Mouse (Mus musculus) adrenal gland, adult 8-10 months (tissue): Measurements from ENCODE around the gene Slc25a54. TPM values are rescaled to one million over a fixed set of nuclear protein-coding genes. Genes with fewer than 3 reads are reported as not detected.

ENCODE experiments used
- DNase-seq: peaks from one replicate; pipeline ENCODE4 v3.0.0; 2022
- total RNA-seq, 4 experiments: library from RNA; stranded (reverse); gene quantifications; 2 replicates each; pipeline ENCODE4 v1.2.4; 2022

The Slc25a54 gene
- total RNA-seq: not detected

GRCm38 (mm10) chr3:109080169-109080568, at the start of gene Slc25a54:
Slc25a54 (plus strand) TSS chr3:109080469.
- DNase-seq: no peak

- no peak for DNase-seq
Measured at GRCm38 (mm10) chr3:109030817-109031216, 49.5 kb upstream of the Slc25a54 start.

GRCm38 (mm10) chr3:109031626-109032025, 48.6 kb upstream of the Slc25a54 start:
- DNase-seq: no peak

GRCm38 (mm10) chr3:109032306-109032705, 48.0 kb upstream of the Slc25a54 start:
- DNase-seq: no peak

- DNase-seq: no peak
Measured at GRCm38 (mm10) chr3:109034411-109034810, 45.9 kb upstream of the Slc25a54 start.

GRCm38 (mm10) chr3:109040908-109041307, 39.4 kb upstream of the Slc25a54 start:
- no peak for DNase-seq

GRCm38 (mm10) chr3:109043395-109043794, 36.9 kb upstream of the Slc25a54 start:
- no peak for DNase-seq

GRCm38 (mm10) chr3:109046428-109046827, 33.8 kb upstream of the Slc25a54 start:
- DNase-seq: no peak

GRCm38 (mm10) chr3:109047707-109048283, 32.5 kb upstream of the Slc25a54 start:
- DNase-seq: no peak

- no peak for DNase-seq
Measured at GRCm38 (mm10) chr3:109051056-109051945, 29.0 kb upstream of the Slc25a54 start.

- no peak for DNase-seq
Measured at GRCm38 (mm10) chr3:109051946-109052331, 28.3 kb upstream of the Slc25a54 start.

- DNase-seq: no peak
Measured at GRCm38 (mm10) chr3:109059903-109060302, 20.4 kb upstream of the Slc25a54 start.

- DNase-seq: no peak
Measured at GRCm38 (mm10) chr3:109062391-109062790, 17.9 kb upstream of the Slc25a54 start.

- no peak for DNase-seq
Measured at GRCm38 (mm10) chr3:109062989-109063388, 17.3 kb upstream of the Slc25a54 start.

- DNase-seq: no peak
Measured at GRCm38 (mm10) chr3:109084418-109084817, 4.1 kb downstream of the Slc25a54 start.

GRCm38 (mm10) chr3:109088460-109088859, 8.2 kb downstream of the Slc25a54 start:
- DNase-seq: no peak

- no peak for DNase-seq
Measured at GRCm38 (mm10) chr3:109104702-109105101, 24.4 kb downstream of the Slc25a54 start.

GRCm38 (mm10) chr3:109117136-109117535, 36.9 kb downstream of the Slc25a54 start:
- DNase-seq: no peak

- no peak for DNase-seq
Measured at GRCm38 (mm10) chr3:109119562-109119961, 39.3 kb downstream of the Slc25a54 start.

GRCm38 (mm10) chr3:109119973-109120372, 39.7 kb downstream of the Slc25a54 start:
- DNase-seq: no peak

GRCm38 (mm10) chr3:109122641-109123530, 42.6 kb downstream of the Slc25a54 start, which contains the start of gene Slc25a24:
Slc25a24 (plus strand) TSS chr3:109123149.
- DNase-seq: peak; percentile 46

GRCm38 (mm10) chr3:109123531-109123981, 43.3 kb downstream of the Slc25a54 start:
- DNase-seq: peak; percentile 85

- DNase-seq: no peak
Measured at GRCm38 (mm10) chr3:109124091-109124490, 43.8 kb downstream of the Slc25a54 start.
